Mouse (Mus musculus): ENCODE measurements around the gene Rsph3a. TPM values are rescaled to one million over a fixed set of nuclear protein-coding genes. Genes with fewer than 3 reads are reported as not detected.

The Rsph3a gene
- total RNA-seq (2015; ENCODE audit: low replicate concordance) (12.5 and 19.4 TPM in 2 replicates), total RNA-seq (2017; ENCODE audit: low replicate concordance) (7.8 and 8.0 TPM in 2 replicates)

GRCm38 (mm10) chr17:7945117-7946052, at the start of gene Rsph3a:
Rsph3a (plus strand) TSS chr17:7945614.
- ATAC-seq (replicated peaks; ENCODE audit: low FRiP score, poor library complexity, severe bottlenecking) = peak; percentile 91

- ATAC-seq (replicated peaks; ENCODE audit: low FRiP score, poor library complexity, severe bottlenecking) = no peak
Measured at GRCm38 (mm10) chr17:7896047-7896635, 49.3 kb upstream of the Rsph3a start.

GRCm38 (mm10) chr17:7897120-7897519, 48.3 kb upstream of the Rsph3a start:
- ATAC-seq (replicated peaks; ENCODE audit: low FRiP score, poor library complexity, severe bottlenecking) = no peak

- no peak for ATAC-seq (replicated peaks; ENCODE audit: low FRiP score, poor library complexity, severe bottlenecking)
Measured at GRCm38 (mm10) chr17:7897756-7898155, 47.7 kb upstream of the Rsph3a start.

- no peak for ATAC-seq (replicated peaks; ENCODE audit: low FRiP score, poor library complexity, severe bottlenecking)
Measured at GRCm38 (mm10) chr17:7899233-7899632, 46.2 kb upstream of the Rsph3a start.

- ATAC-seq (replicated peaks; ENCODE audit: low FRiP score, poor library complexity, severe bottlenecking) = no peak
Measured at GRCm38 (mm10) chr17:7899961-7900360, 45.5 kb upstream of the Rsph3a start.

- ATAC-seq (replicated peaks; ENCODE audit: low FRiP score, poor library complexity, severe bottlenecking) = no peak
Measured at GRCm38 (mm10) chr17:7901536-7901935, 43.9 kb upstream of the Rsph3a start.

GRCm38 (mm10) chr17:7902362-7902761, 43.1 kb upstream of the Rsph3a start:
- no peak for ATAC-seq (replicated peaks; ENCODE audit: low FRiP score, poor library complexity, severe bottlenecking)

- ATAC-seq (replicated peaks; ENCODE audit: low FRiP score, poor library complexity, severe bottlenecking) = no peak
Measured at GRCm38 (mm10) chr17:7904992-7905391, 40.4 kb upstream of the Rsph3a start.

- ATAC-seq (replicated peaks; ENCODE audit: low FRiP score, poor library complexity, severe bottlenecking) = no peak
Measured at GRCm38 (mm10) chr17:7905936-7906685, 39.3 kb upstream of the Rsph3a start.

- no peak for ATAC-seq (replicated peaks; ENCODE audit: low FRiP score, poor library complexity, severe bottlenecking)
Measured at GRCm38 (mm10) chr17:7914596-7915227, 30.7 kb upstream of the Rsph3a start.

- no peak for ATAC-seq (replicated peaks; ENCODE audit: low FRiP score, poor library complexity, severe bottlenecking)
Measured at GRCm38 (mm10) chr17:7915791-7916190, 29.6 kb upstream of the Rsph3a start.

GRCm38 (mm10) chr17:7916782-7917574, 28.4 kb upstream of the Rsph3a start:
- no peak for ATAC-seq (replicated peaks; ENCODE audit: low FRiP score, poor library complexity, severe bottlenecking)

- no peak for ATAC-seq (replicated peaks; ENCODE audit: low FRiP score, poor library complexity, severe bottlenecking)
Measured at GRCm38 (mm10) chr17:7918355-7918754, 27.1 kb upstream of the Rsph3a start.

GRCm38 (mm10) chr17:7919209-7919608, 26.2 kb upstream of the Rsph3a start:
- ATAC-seq (replicated peaks; ENCODE audit: low FRiP score, poor library complexity, severe bottlenecking) = no peak

- no peak for ATAC-seq (replicated peaks; ENCODE audit: low FRiP score, poor library complexity, severe bottlenecking)
Measured at GRCm38 (mm10) chr17:7922564-7922963, 22.9 kb upstream of the Rsph3a start.

- no peak for ATAC-seq (replicated peaks; ENCODE audit: low FRiP score, poor library complexity, severe bottlenecking)
Measured at GRCm38 (mm10) chr17:7924185-7924725, 21.2 kb upstream of the Rsph3a start.

- ATAC-seq (replicated peaks; ENCODE audit: low FRiP score, poor library complexity, severe bottlenecking) = no peak
Measured at GRCm38 (mm10) chr17:7925413-7926160, 19.8 kb upstream of the Rsph3a start, which contains the start of gene Tagap. Tagap (plus strand) TSS chr17:7926000.
